Mouse (Mus musculus) c-Kit-positive CD71-positive TER-119-positive erythroid progenitor cells, embryonic 14.5 days (primary cell): ENCODE data around the gene Bak1.
"Not testable (repeated sequence)": the region's sequence is repeated elsewhere in the genome, so short reads cannot be mapped to it uniquely, and the experiment has no call there.

Experiments
- DNase-seq: peaks from one replicate; pipeline ENCODE4 v3.0.0-alpha.2; 2013; ENCODE audit warnings: low spot score

Gene Bak1

DNA sequence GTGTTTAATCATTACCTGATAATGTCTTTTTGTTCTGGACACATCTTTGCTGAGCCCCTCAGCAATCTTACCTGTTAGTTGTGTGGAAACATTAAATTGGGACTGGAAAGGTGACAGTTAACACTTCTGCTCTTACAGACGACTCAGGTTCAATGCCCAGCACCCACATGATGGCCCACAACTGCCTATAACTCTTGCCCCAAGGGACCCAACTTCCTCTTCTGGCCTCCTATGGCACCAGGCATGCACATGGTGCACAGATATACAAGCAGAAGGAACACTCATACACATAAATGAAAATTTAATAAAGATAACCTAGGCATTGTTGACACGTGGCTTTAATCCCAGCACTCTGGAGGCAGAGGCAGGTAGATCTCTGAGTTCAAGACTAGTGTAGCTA is 49.4 kb downstream of the Bak1 start:
- no peak for DNase-seq

DNA sequence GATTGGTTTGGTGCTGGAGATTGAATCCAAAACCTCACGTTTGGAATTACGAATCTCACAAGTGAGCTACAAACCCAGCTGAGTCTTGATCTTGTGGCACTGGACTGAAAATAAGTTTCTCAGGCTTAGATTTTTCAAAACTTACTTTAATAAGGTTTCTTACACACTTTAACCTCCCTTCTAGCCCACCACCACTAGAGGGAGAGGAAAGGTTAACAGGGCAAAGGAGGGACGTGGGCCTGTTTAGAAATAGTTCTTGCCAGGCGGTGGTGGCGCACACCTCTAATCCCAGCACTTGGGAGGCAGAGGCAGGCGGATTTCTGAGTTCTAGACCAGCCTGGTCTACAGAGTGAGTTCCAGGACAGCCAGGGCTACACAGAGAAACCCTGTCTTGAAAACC is 51.5 kb downstream of the Bak1 start:
- not testable (repeated sequence) for DNase-seq

DNA sequence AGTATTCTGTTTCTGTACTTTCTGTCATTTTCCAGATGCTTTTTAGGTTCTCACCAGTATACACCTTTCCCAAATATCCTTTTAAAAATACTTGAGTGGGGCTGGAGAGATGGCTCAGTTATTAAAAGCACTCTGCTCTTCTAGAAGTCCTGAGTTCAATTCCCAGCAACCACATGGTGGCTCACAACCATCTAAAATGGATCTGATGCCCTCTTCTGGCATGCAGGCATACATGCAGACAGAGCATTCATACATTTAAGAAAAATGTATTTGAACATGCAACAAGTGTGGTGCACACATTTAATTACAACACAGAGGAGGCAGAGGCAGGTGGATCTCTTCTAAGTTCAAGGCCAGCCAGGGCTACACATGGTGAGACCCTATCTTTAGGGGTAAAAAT is 53.4 kb downstream of the Bak1 start:
- DNase-seq = no peak

DNA sequence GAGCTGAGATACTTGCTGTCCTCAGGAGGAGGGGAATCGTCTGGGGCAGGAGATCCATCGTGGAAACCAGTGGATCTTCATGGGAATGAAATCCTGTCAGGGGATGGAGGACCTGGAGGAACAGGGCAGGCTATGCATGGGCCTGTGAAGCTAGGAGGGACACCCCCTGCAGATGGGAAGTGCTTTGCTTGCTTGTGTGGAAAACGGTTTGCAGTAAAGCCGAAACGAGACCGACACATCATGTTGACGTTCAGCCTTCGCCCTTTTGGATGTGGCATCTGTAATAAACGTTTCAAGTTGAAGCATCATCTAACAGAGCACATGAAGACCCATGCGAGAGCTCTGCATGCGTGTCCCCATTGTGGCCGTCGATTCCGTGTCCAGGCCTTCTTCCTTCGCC is 54.3 kb downstream of the Bak1 start:
- DNase-seq = no peak

DNA sequence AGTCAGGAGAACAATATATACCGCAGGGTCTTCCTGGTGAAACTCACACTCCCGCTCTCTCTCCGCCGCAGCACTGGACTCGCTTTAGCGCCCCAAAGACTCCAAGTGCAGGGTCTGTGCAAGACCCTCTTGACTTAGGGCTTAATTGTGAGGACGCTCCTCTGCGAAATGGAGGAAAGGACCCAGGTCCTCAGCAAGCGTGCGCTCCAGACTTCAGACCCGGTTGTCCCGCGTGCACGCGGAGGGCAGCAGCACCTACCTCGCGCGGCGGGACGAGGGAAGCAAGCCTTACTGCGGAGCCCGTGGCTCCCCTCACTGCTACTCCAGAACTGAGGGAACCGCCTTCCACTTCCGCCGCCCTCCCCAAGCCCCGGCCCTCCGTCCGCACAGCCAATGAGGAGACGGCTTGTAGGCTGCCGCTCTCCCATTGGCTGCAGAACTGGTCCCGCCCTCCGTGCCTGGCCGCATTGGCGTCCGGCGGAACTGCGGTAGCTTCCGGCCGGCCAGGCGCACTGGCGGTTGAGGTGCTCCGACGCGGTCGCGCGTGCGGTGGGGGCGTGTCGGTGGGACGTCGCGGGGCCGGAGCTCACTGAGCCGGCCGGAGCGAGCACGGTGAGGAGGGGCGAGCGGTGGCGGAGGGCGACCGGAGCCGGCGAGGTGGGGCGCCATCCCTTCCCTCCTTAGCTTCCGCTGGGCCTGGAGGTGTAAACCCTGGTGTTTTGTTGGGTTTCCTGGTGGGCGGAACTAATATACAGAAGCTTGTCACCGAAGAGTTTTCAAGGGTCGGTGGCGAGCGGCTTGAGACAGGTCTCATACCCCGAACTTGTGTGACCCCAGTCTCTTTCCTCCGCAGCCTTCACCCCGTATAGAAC is 55.9 kb downstream of the Bak1 start, which contains the start of gene Zbtb9:
Gene Zbtb9, plus strand, starts transcription at position 465 of the 872 bp plus-strand sequence.
- peak; percentile 94 for DNase-seq

DNA sequence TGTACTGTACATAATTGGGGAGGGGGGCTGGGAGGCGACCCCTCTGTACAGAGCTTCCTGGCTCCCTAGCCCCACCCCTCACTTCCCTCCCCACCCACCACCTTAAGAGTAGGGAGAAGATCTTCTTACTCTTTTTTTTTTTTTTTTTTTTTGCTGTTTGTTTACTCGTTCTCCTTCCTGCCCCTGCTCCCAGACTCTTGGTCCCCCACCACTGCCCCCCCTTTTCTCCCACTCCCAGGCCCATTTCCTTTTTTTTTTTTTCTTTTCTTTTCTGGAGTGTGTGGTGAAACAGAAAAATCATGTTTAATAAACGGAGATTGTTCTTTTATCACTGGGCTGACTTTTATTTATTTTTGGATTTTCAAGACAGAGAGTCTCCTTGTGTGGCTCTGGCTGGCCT is 56.7 kb downstream of the Bak1 start:
- DNase-seq = no peak

DNA sequence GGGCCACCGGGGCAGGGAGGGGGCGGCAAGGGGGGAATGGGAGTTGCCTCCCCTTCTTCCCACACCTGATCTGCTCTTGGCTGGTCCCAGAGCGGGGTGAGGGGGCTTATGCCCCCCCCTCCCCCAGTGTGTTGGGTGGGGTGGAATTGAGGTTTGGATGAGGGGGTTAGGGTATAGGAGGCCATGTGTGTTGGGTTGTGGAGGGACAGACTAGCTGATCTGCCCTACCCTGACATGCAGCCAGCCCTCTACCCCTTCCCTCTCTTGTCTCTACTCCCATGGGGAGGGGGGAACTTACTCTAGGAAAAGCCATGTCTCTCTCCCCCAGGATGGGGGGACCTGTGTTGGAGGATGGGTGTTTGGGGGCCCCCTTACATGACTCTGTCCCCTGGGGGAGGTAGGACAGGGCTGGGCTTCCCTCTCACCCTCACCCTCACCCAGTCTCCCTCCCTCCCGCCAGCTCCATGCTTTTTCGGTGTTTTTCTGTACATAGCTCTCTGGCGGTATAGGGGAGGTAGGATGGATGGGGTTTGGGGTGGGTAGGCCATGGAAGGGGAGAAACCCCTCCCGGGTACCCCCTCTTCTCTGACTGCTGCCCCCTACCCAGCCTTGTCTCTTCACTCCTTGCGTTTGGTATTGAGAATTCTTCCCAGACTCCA is 57.4 kb downstream of the Bak1 start:
- no peak for DNase-seq

DNA sequence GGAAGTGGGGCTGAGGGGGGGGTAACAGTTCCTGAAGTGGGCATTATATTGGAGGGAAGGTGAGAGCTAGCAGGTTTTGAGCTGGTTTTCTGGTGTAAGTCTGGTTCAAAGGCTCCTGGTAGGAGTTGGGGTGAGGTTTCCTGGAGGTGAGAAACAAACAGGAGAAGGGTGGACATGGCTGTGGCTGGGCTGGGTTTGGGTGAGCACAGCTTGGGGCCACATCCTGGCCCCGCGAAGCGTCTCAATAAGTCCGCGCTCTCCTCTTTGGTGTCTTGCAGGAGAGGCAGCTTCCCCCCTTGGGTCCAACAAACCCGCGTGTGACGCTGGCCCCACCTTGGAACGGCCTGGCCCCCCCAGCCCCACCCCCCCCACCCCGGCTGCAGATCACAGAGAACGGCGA is 58.6 kb downstream of the Bak1 start:
- no peak for DNase-seq
